Comparison of ENCODE assay signal across 8 mouse cellular contexts in the genomic region with DNA sequence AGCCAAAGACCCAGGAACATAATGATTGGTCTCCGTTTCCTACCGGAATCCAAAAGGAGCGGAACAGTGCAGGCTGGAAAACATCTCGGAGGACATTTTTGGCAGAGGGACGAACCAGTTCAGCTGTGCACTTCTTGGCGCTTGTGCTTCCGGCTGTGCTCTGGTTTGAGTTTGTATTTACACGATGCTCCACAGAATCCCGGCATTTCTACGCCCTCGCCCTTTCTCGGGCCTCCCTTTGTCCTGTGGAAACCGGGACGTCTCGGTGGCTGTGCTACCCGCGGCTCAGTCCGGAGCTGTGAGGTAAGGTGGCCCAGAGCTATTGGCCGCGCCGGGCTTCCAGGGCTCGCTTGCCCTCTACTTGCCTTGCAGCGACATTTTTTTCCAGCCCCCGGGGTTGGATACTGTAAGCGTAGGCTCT. TPM values are rescaled to one million over a fixed set of nuclear protein-coding genes. Genes with fewer than 3 reads are reported as not detected.
DNase-seq lines count a peak whose midpoint lies in the region; ATAC-seq and TF ChIP-seq lines count a peak whose summit lies in the region.

Mrps31 (plus strand) TSS at position 80 of the 421 bp plus-strand sequence.

- 0 out of 2 replicates have a peak, but pooled peaks have one; percentile 6 for TF ChIP-seq CTCF in lung, postnatal 0 days (IDR thresholded peaks at IDR 0.05)

- WGBS in hindbrain, embryonic 10.5 days, result under 1% methylated on average over 25 of the region's 25 CpGs
- WGBS in lung, postnatal 0 days, result 1% methylated on average over 25 of the region's 25 CpGs

- H3K4me1 ChIP-seq in hindbrain, embryonic 10.5 days (replicated peaks), result peaks cover 13% of the 10 kb centered on the region
- H3K4me1 ChIP-seq in lung, postnatal 0 days (ENCODE audit: insufficient read depth, low read depth, low read length), result peaks cover 6% of the 10 kb centered on the region

- TF ChIP-seq EP300 in lung, postnatal 0 days (IDR thresholded peaks at IDR 0.05), result no peak

- H3K4me2 ChIP-seq in lung, postnatal 0 days (replicated peaks; ENCODE audit: low read depth, low read length), result peak within 1 kb of the TSS; percentile 62

- peak within 1 kb of the TSS; percentile 89 for H3K27ac ChIP-seq in hindbrain, embryonic 10.5 days
- H3K27ac ChIP-seq in lung, postnatal 0 days (ENCODE audit: low read length), result peak within 1 kb of the TSS; percentile 77

- H3K9ac ChIP-seq in lung, postnatal 0 days (replicated peaks; ENCODE audit: low read depth), result peak within 1 kb of the TSS; percentile 83

- peak within 1 kb of the TSS; percentile 85 for H3K4me3 ChIP-seq in hindbrain, embryonic 10.5 days
- H3K4me3 ChIP-seq in lung, postnatal 0 days (ENCODE audit: low read depth, low read length), result peak within 1 kb of the TSS; percentile 75

- peak; percentile 90 for DNase-seq in MEL-GATA-1-ER (ENCODE audit: extremely low read depth, low read depth)
- peak; percentile 89 for DNase-seq in cerebellum, adult 8-10 months
- peak; percentile 81 for DNase-seq in hindbrain, embryonic 10.5 days (ENCODE audit: low spot score)
- peak; percentile 83 for DNase-seq in layer of hippocampus, adult 9-11 months
- peak; percentile 95 for DNase-seq in lung, postnatal 0 days (ENCODE audit: low spot score)
- peak; percentile 85 for DNase-seq in ovary, postnatal 14 days (ENCODE audit: low spot score)
- peak; percentile 81 for DNase-seq in thymus, postnatal 14 days

- H3K9me3 ChIP-seq in hindbrain, embryonic 10.5 days, result no peaks in the 10 kb centered on the region
- H3K9me3 ChIP-seq in lung, postnatal 0 days (ENCODE audit: low read length), result no peaks in the 10 kb centered on the region

- peak; percentile 94 for ATAC-seq in frontal cortex, adult (ENCODE audit: low TSS enrichment)
- peak; percentile 95 for ATAC-seq in lung, postnatal 0 days

- H3K27me3 ChIP-seq in hindbrain, embryonic 10.5 days (ENCODE audit: insufficient read depth, poor library complexity, severe bottlenecking), result no peaks in the 10 kb centered on the region
- no peaks in the 10 kb centered on the region for H3K27me3 ChIP-seq in lung, postnatal 0 days (replicated peaks; ENCODE audit: insufficient read depth, low read length)

- H3K36me3 ChIP-seq in hindbrain, embryonic 10.5 days, result peaks cover 16% of the 10 kb centered on the region
- H3K36me3 ChIP-seq in lung, postnatal 0 days (ENCODE audit: insufficient read depth, low read length), result no peaks in the 10 kb centered on the region

RNA-seq across cellular contexts. Expression of gene Mrps31, which starts in this region (rescaled TPM):
- polyA plus RNA-seq in hindbrain, embryonic 10.5 days (2016; fragmentation: Nextera tagmentation; extraction: Ambion mirVana), result 38.4 and 40.8 TPM in 2 replicates
- polyA plus RNA-seq in lung, postnatal 0 days (2015; fragmentation: Nextera tagmentation; extraction: Ambion mirVana), result 25.0 and 25.9 TPM in 2 replicates

Comparison
In these comparisons a context has a peak if more than half of its experiments do, and no peak if none do; other contexts are left out.
1. Peak in every context shown above with its lines: DNase-seq, ATAC-seq, H3K4me3 ChIP-seq and H3K27ac ChIP-seq.